12 mouse cellular contexts compared by ENCODE assay signal in the genomic region with DNA sequence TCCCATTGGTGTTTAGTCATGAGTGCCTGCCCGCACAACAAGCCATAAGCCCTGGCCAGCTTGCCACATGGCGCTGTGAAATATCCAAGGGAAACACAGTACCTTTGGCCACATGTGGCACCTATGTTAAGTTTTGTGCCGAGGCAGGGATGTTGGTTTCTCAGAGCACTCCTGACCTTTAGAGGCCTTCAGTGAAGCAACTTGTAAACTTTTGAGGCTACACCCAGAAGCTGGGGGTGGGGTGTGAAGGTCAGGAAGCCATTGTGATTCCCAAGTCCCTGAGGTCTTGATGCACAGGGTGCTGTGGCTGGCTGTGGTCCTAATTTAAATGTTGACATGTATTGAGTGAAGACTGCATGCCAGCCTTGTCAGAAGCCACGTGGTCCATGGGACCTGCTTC. TPM values are rescaled to one million over a fixed set of nuclear protein-coding genes. Genes with fewer than 3 reads are reported as not detected.
DNase-seq lines count a peak whose midpoint lies in the region; ATAC-seq and TF ChIP-seq lines count a peak whose summit lies in the region.
"Had no signal": no experiment of that assay in that cellular context is flagged by ENCODE, and none has a peak within 500 bp of the region (broad histone marks: within the 10 kb centered on the region; RNA-seq: fewer than 3 reads in every experiment).

No protein-coding gene starts in this region.

- H3K36me3 ChIP-seq in heart, embryonic 10.5 days: peaks cover under 1% of the 10 kb centered on the region; the same call in 1 of the 2 replicates
- H3K36me3 ChIP-seq in lung, embryonic 14.5 days (ENCODE audit: insufficient read depth): no peaks in the 10 kb centered on the region
- 0 out of 2 replicates have a peak, but pooled peaks cover 2% of the 10 kb centered on the region for H3K36me3 ChIP-seq in liver, embryonic 11.5 days (ENCODE audit: control insufficient read depth, insufficient read depth, low read length)
- H3K36me3 ChIP-seq: hindbrain, embryonic 15.5 days had no signal

- H3K27me3 ChIP-seq in heart, embryonic 10.5 days (ENCODE audit: insufficient read depth, poor library complexity, severe bottlenecking): no peaks in the 10 kb centered on the region; the same call in 1 of the 2 replicates
- H3K27me3 ChIP-seq in lung, embryonic 14.5 days (ENCODE audit: insufficient read depth, low read length): no peaks in the 10 kb centered on the region
- H3K27me3 ChIP-seq in liver, embryonic 11.5 days (replicated peaks; ENCODE audit: control insufficient read depth, insufficient read depth, low read length): no peaks in the 10 kb centered on the region
- H3K27me3 ChIP-seq: hindbrain, embryonic 15.5 days had no signal

- peak overlapping the region; percentile 48 for H3K27ac ChIP-seq in heart, embryonic 10.5 days
- H3K27ac ChIP-seq in lung, embryonic 14.5 days (ENCODE audit: low read depth): peak overlapping the region; percentile 42; the same call in 1 of the 2 replicates
- peak overlapping the region; percentile 81; the same call in 1 of the 2 replicates for H3K27ac ChIP-seq in liver, embryonic 11.5 days (ENCODE audit: low read depth, low read length)
- H3K27ac ChIP-seq: hindbrain, embryonic 15.5 days; left cerebral cortex, adult 2 months had no signal

- ATAC-seq in lung, embryonic 14.5 days (ENCODE audit: insufficient read depth): no peak
- no peak for ATAC-seq in liver, embryonic 11.5 days (replicated peaks; ENCODE audit: low FRiP score)

- WGBS in heart, embryonic 10.5 days: 83% methylated on average over 4 of the region's 4 CpGs
- WGBS in lung, embryonic 14.5 days: 80% methylated on average over 4 of the region's 4 CpGs
- 79% methylated on average over 4 of the region's 4 CpGs for WGBS in liver, embryonic 11.5 days

- peaks cover 65% of the 10 kb centered on the region for H3K4me1 ChIP-seq in heart, embryonic 10.5 days
- 0 out of 2 replicates have a peak, but pooled peaks cover 3% of the 10 kb centered on the region for H3K4me1 ChIP-seq in lung, embryonic 14.5 days (ENCODE audit: insufficient read depth)
- H3K4me1 ChIP-seq in liver, embryonic 11.5 days (replicated peaks; ENCODE audit: control insufficient read depth, insufficient read depth, low read length): peaks cover 63% of the 10 kb centered on the region

- H3K4me2 ChIP-seq in lung, embryonic 14.5 days: no peak overlapping the region
- H3K4me2 ChIP-seq in liver, embryonic 11.5 days: no peak overlapping the region
- H3K4me2 ChIP-seq: hindbrain, embryonic 15.5 days had no signal

- no peak for DNase-seq in heart, embryonic 10.5 days (ENCODE audit: low spot score)
- DNase-seq in heart, postnatal 10 days: no peak
- DNase-seq in lung, embryonic 14.5 days: no peak
- DNase-seq in lung, postnatal 10 days: no peak
- peak; percentile 63 for DNase-seq in ZHBTc4 (ENCODE audit: low read depth, low spot score)
- DNase-seq in liver, embryonic 11.5 days (ENCODE audit: low spot score): no peak
- DNase-seq in embryo, embryonic 11 days: no peak
- DNase-seq in cerebellum, postnatal 14 days: no peak
- DNase-seq: lung, adult 2 months; right cerebral cortex, postnatal 4 days had no signal

- intact Hi-C loops in heart, postnatal 10 days (cut with DNase I): loop anchor here (2.0 kb wide), 1 partner anchor 23 kb away; a partner anchor contains a TSS

- no peak overlapping the region for H3K9ac ChIP-seq in lung, embryonic 14.5 days
- H3K9ac ChIP-seq in liver, embryonic 11.5 days (ENCODE audit: low read depth, low read length): peak overlapping the region; percentile 25; the same call in 1 of the 2 replicates
- H3K9ac ChIP-seq: hindbrain, embryonic 15.5 days had no signal

- no peaks in the 10 kb centered on the region for H3K9me3 ChIP-seq in heart, embryonic 10.5 days
- H3K9me3 ChIP-seq in lung, embryonic 14.5 days (ENCODE audit: low read depth, low read length): no peaks in the 10 kb centered on the region
- H3K9me3 ChIP-seq in liver, embryonic 11.5 days (ENCODE audit: control insufficient read depth, low read length): no peaks in the 10 kb centered on the region
- H3K9me3 ChIP-seq: hindbrain, embryonic 15.5 days had no signal

- no peak for TF ChIP-seq CTCF in lung, embryonic 14.5 days (IDR thresholded peaks at IDR 0.05; ENCODE audit: low read depth)

- H3K4me3 ChIP-seq in heart, embryonic 10.5 days: no peak overlapping the region
- H3K4me3 ChIP-seq in lung, embryonic 14.5 days (ENCODE audit: low read depth, low read length): no peak overlapping the region
- H3K4me3 ChIP-seq in liver, embryonic 11.5 days (ENCODE audit: low read depth, low read length): no peak overlapping the region
- H3K4me3 ChIP-seq: hindbrain, embryonic 15.5 days; left cerebral cortex, adult 2 months had no signal

RNA-seq across cellular contexts. Expression of a gene that starts 22.9 kb away (rescaled TPM):
- polyA plus RNA-seq in heart, embryonic 10.5 days (2016; fragmentation: Nextera tagmentation; extraction: Ambion mirVana): 34.1 and 41.2 TPM in 2 replicates
- total RNA-seq in heart, postnatal 10 days (2021): 10 to 100 TPM; 48.3 to 61.0 TPM
- polyA plus RNA-seq in lung, embryonic 14.5 days (2014; fragmentation: Nextera tagmentation; extraction: Ambion mirVana): 53.2 and 57.7 TPM in 2 replicates
- polyA plus RNA-seq in liver, embryonic 11.5 days (2014; fragmentation: Nextera tagmentation; extraction: Ambion mirVana): 66.0 and 66.7 TPM in 2 replicates

RNA-seq across cellular contexts. Expression of a gene that starts 26.8 kb away (rescaled TPM):
- polyA plus RNA-seq in heart, embryonic 10.5 days (2016; fragmentation: Nextera tagmentation; extraction: Ambion mirVana): 26.4 and 26.9 TPM in 2 replicates
- total RNA-seq in heart, postnatal 10 days (2021): 10 to 100 TPM; 19.2 to 22.0 TPM
- 27.0 and 27.1 TPM in 2 replicates for polyA plus RNA-seq in lung, embryonic 14.5 days (2014; fragmentation: Nextera tagmentation; extraction: Ambion mirVana)
- polyA plus RNA-seq in liver, embryonic 11.5 days (2014; fragmentation: Nextera tagmentation; extraction: Ambion mirVana): 24.5 and 30.5 TPM in 2 replicates

RNA-seq across cellular contexts. Expression of a gene that starts 43.4 kb away (rescaled TPM):
- polyA plus RNA-seq in heart, embryonic 10.5 days (2016; fragmentation: Nextera tagmentation; extraction: Ambion mirVana): 26.7 and 40.5 TPM in 2 replicates
- 10 to 100 TPM; 10.2 to 12.5 TPM for total RNA-seq in heart, postnatal 10 days (2021)
- 42.3 and 51.0 TPM in 2 replicates for polyA plus RNA-seq in lung, embryonic 14.5 days (2014; fragmentation: Nextera tagmentation; extraction: Ambion mirVana)
- polyA plus RNA-seq in liver, embryonic 11.5 days (2014; fragmentation: Nextera tagmentation; extraction: Ambion mirVana): 35.3 and 36.5 TPM in 2 replicates

RNA-seq across cellular contexts. Expression of a gene that starts 43.5 kb away (rescaled TPM):
- 15.4 and 21.4 TPM in 2 replicates for polyA plus RNA-seq in heart, embryonic 10.5 days (2016; fragmentation: Nextera tagmentation; extraction: Ambion mirVana)
- 10 to 100 TPM; 11.5 to 12.8 TPM for total RNA-seq in heart, postnatal 10 days (2021)
- 27.0 and 30.3 TPM in 2 replicates for polyA plus RNA-seq in lung, embryonic 14.5 days (2014; fragmentation: Nextera tagmentation; extraction: Ambion mirVana)
- polyA plus RNA-seq in liver, embryonic 11.5 days (2014; fragmentation: Nextera tagmentation; extraction: Ambion mirVana): 25.5 and 32.2 TPM in 2 replicates

RNA-seq across cellular contexts. Expression of a gene that starts 43.8 kb away (rescaled TPM):
- polyA plus RNA-seq in heart, embryonic 10.5 days (2016; fragmentation: Nextera tagmentation; extraction: Ambion mirVana): not detected in 2 replicates
- total RNA-seq in heart, postnatal 10 days (2021): under 1 TPM; 0.35 to 0.81 TPM
- polyA plus RNA-seq in lung, embryonic 14.5 days (2014; fragmentation: Nextera tagmentation; extraction: Ambion mirVana): 2.0 TPM in 2 replicates
- 0.31 and 0.45 TPM in 2 replicates for polyA plus RNA-seq in liver, embryonic 11.5 days (2014; fragmentation: Nextera tagmentation; extraction: Ambion mirVana)
